Mouse (Mus musculus) urinary bladder, postnatal 4 days (tissue): ENCODE results near the gene Plcb2.
A peak's percentile ranks its signal among the peaks of the same experiment; 100 is the strongest.

ENCODE experiments used
- DNase-seq, 2 experiments: peaks; one replicate each; pipeline ENCODE4 v3.0.0; 2021 to 2022; ENCODE audit warnings: low spot score in 2 of 2

Plcb2 gene

GRCm38 (mm10) chr2:118728337-118728736 is at the start of gene Plcb2:
TSS of gene Plcb2 (minus strand) at chr2:118728438.
- DNase-seq, result no peak

GRCm38 (mm10) chr2:118776295-118776694 is 48.1 kb upstream of the Plcb2 start:
- no peak for DNase-seq

- no peak for DNase-seq
Measured at GRCm38 (mm10) chr2:118775846-118776245, 47.6 kb upstream of the Plcb2 start.

- no peak for DNase-seq
Measured at GRCm38 (mm10) chr2:118775396-118775795, 47.2 kb upstream of the Plcb2 start.

- DNase-seq, result no peak
Measured at GRCm38 (mm10) chr2:118774536-118774935, 46.3 kb upstream of the Plcb2 start.

GRCm38 (mm10) chr2:118772158-118772874 is 44.1 kb upstream of the Plcb2 start, which contains the start of gene Phgr1:
TSS of gene Phgr1 (plus strand) at chr2:118772769.
- DNase-seq, result no peak

- no peak for DNase-seq
Measured at GRCm38 (mm10) chr2:118766041-118767033, 38.1 kb upstream of the Plcb2 start.

GRCm38 (mm10) chr2:118764875-118765274 is 36.6 kb upstream of the Plcb2 start:
- no peak for DNase-seq

- no peak for DNase-seq
Measured at GRCm38 (mm10) chr2:118764094-118764831, 36.0 kb upstream of the Plcb2 start.

- no peak for DNase-seq
Measured at GRCm38 (mm10) chr2:118763469-118763868, 35.2 kb upstream of the Plcb2 start.

- no peak for DNase-seq
Measured at GRCm38 (mm10) chr2:118762784-118763148, 34.5 kb upstream of the Plcb2 start.

- DNase-seq, result peak; percentile 85 to 93
Measured at GRCm38 (mm10) chr2:118761906-118762783, 33.9 kb upstream of the Plcb2 start, which contains the start of gene Ccdc9b. TSS of gene Ccdc9b (minus strand) at chr2:118762661.

GRCm38 (mm10) chr2:118761358-118761757 is 33.1 kb upstream of the Plcb2 start:
- peak in 1 of 2 experiments; percentile 16 for DNase-seq

GRCm38 (mm10) chr2:118760311-118761025 is 32.2 kb upstream of the Plcb2 start:
- peak in 1 of 2 experiments; percentile 16 for DNase-seq

GRCm38 (mm10) chr2:118759828-118760227 is 31.6 kb upstream of the Plcb2 start:
- DNase-seq, result no peak

GRCm38 (mm10) chr2:118756103-118756502 is 27.9 kb upstream of the Plcb2 start:
- peak in 1 of 2 experiments; percentile 15 for DNase-seq

GRCm38 (mm10) chr2:118755407-118755806 is 27.2 kb upstream of the Plcb2 start:
- DNase-seq, result peak in 1 of 2 experiments; percentile 12

GRCm38 (mm10) chr2:118754143-118754542 is 25.9 kb upstream of the Plcb2 start:
- no peak for DNase-seq

GRCm38 (mm10) chr2:118752792-118753108 is 24.5 kb upstream of the Plcb2 start:
- DNase-seq, result no peak
